Mouse (Mus musculus) C2C12 (cell line): Measurements from ENCODE around the gene Prss32. TPM values are rescaled to one million over a fixed set of nuclear protein-coding genes. Genes with fewer than 3 reads are reported as not detected.
A peak's percentile ranks its signal among the peaks of the same experiment; 100 is the strongest.

Experiments used
- H3K27me3 ChIP-seq: one replicate; pipeline ENCODE4 v1.6.1; 2011; ENCODE audit not compliant: control insufficient read depth, insufficient read depth, insufficient read length
- H3K36me3 ChIP-seq: one replicate; pipeline ENCODE4 v1.6.1; 2011; ENCODE audit not compliant: control insufficient read depth, insufficient read depth
- H3K4me3 ChIP-seq: one replicate; pipeline ENCODE4 v1.5.1; 2011; ENCODE audit warnings: mild to moderate bottlenecking, control low read depth; ENCODE audit not compliant: poor library complexity, insufficient read depth, severe bottlenecking
- H3K79me2 ChIP-seq: one replicate; pipeline ENCODE4 v1.6.1; 2011; ENCODE audit not compliant: control insufficient read depth, insufficient read depth
- H3K79me3 ChIP-seq: one replicate; pipeline ENCODE4 v1.6.1; 2011; ENCODE audit warnings: low read depth, control low read depth
- H3ac ChIP-seq: one replicate; pipeline ENCODE3; 2011; ENCODE audit warnings: low read depth; ENCODE audit not compliant: control insufficient read depth, insufficient read length
- CEBPB ChIP-seq: IDR thresholded peaks from one replicate; pipeline ENCODE4 v1.6.1; 2011; ENCODE audit warnings: low read depth, mild to moderate bottlenecking, control low read depth, moderate library complexity
- CTCF ChIP-seq: IDR thresholded peaks from one replicate; pipeline ENCODE4 v1.5.1; 2011; ENCODE audit not compliant: control insufficient read depth, insufficient read depth, insufficient read length
- FOSL1 ChIP-seq: IDR thresholded peaks from one replicate; pipeline ENCODE4 v1.8.0; 2011; ENCODE audit warnings: mild to moderate bottlenecking, low read length; ENCODE audit not compliant: poor library complexity, insufficient read depth, severe bottlenecking
- MAX ChIP-seq: IDR thresholded peaks from one replicate; pipeline ENCODE4 v1.6.1; 2011; ENCODE audit warnings: mild to moderate bottlenecking, control low read depth
- MYOD1 ChIP-seq: IDR thresholded peaks from one replicate; pipeline ENCODE4 v1.6.1; 2011; ENCODE audit warnings: low read depth; ENCODE audit not compliant: control insufficient read depth, insufficient read length
- MYOG ChIP-seq: IDR thresholded peaks from one replicate; pipeline ENCODE4 v1.6.1; 2011; ENCODE audit not compliant: control insufficient read depth, insufficient read length; ENCODE audit errors: extremely low read depth
- USF1 ChIP-seq: IDR thresholded peaks from one replicate; pipeline ENCODE4 v1.6.1; 2011; ENCODE audit warnings: low read depth, mild to moderate bottlenecking, control low read depth, moderate library complexity
- polyA plus RNA-seq: library from polyadenylated mRNA; unstranded; fragments of >200 nt; fragmentation: generic; extraction: Trizol; gene quantifications from one replicate; pipeline ENCODE4 v1.2.1, GENCODE M21; 2012; ENCODE audit warnings: missing spikeins

Prss32 gene
- polyA plus RNA-seq, 1 experiment, result 0.02 TPM

- TF ChIP-seq CTCF, result no peak
- TF ChIP-seq MYOD1, result no peak
- no peak for TF ChIP-seq MYOG
- TF ChIP-seq CEBPB, result no peak
- TF ChIP-seq MAX, result no peak
- TF ChIP-seq FOSL1, result no peak
- TF ChIP-seq USF1, result no peak
- Histone ChIP-seq H3K36me3 (peaks cover 38% of the 10 kb centered on the region), H3K79me2 (peaks cover 30% of the 10 kb centered on the region), H3ac (peak overlapping the region; percentile 98), H3K27me3 (no peaks in the 10 kb centered on the region), H3K4me3 (peak overlapping the region; percentile 87), H3K79me3 (peaks cover 14% of the 10 kb centered on the region)
Measured at GRCm38 (mm10) chr17:23828271-23829001, 15.2 kb upstream of the Prss32 start.

- peaks cover 31% of the 10 kb centered on the region for H3K36me3 ChIP-seq
- no peak for TF ChIP-seq MYOD1
- no peak for TF ChIP-seq CTCF
- TF ChIP-seq MYOG, result no peak
- TF ChIP-seq MAX, result no peak
- TF ChIP-seq USF1, result no peak
- TF ChIP-seq CEBPB, result no peak
- TF ChIP-seq FOSL1, result no peak
Measured at GRCm38 (mm10) chr17:23829064-23829619, 14.5 kb upstream of the Prss32 start, which contains the start of gene Elob. Elob (minus strand) TSS chr17:23829136.

GRCm38 (mm10) chr17:23831201-23831600 lies 12.5 kb upstream of the Prss32 start:
- Histone ChIP-seq H3K79me3 (peaks cover 14% of the 10 kb centered on the region), H3ac (no peak overlapping the region), H3K4me3 (no peak overlapping the region), H3K79me2 (peaks cover 26% of the 10 kb centered on the region), H3K36me3 (peaks cover 12% of the 10 kb centered on the region), H3K27me3 (peaks cover 14% of the 10 kb centered on the region)
- TF ChIP-seq MYOD1 (no peak), CTCF (no peak), MYOG (no peak), USF1 (no peak), MAX (no peak), FOSL1 (no peak), CEBPB (no peak)

More at GRCm38 (mm10) chr17:23829064-23829619, 14.5 kb upstream of the Prss32 start, which contains the start of gene Elob:
- Histone ChIP-seq H3K79me3 (peaks cover 14% of the 10 kb centered on the region), H3K27me3 (no peaks in the 10 kb centered on the region), H3ac (peak within 1 kb of the TSS; percentile 98), H3K79me2 (peaks cover 29% of the 10 kb centered on the region), H3K4me3 (peak within 1 kb of the TSS; percentile 87)

GRCm38 (mm10) chr17:23836006-23836575 lies 7.6 kb upstream of the Prss32 start, which contains the start of gene Prss33:
Prss33 (minus strand) TSS chr17:23836056.
- no peak within 1 kb of the TSS for H3K4me3 ChIP-seq
- TF ChIP-seq USF1 (no peak), MYOG (no peak), CEBPB (no peak), CTCF (no peak), MAX (no peak), MYOD1 (no peak), FOSL1 (no peak)
- H3K27me3 ChIP-seq, result peaks cover 25% of the 10 kb centered on the region
- H3K36me3 ChIP-seq, result no peaks in the 10 kb centered on the region
- no peaks in the 10 kb centered on the region for H3K79me3 ChIP-seq
- H3ac ChIP-seq, result no peak within 1 kb of the TSS
- H3K79me2 ChIP-seq, result no peaks in the 10 kb centered on the region

GRCm38 (mm10) chr17:23841145-23841544 lies 2.5 kb upstream of the Prss32 start:
- TF ChIP-seq MYOG (no peak), CTCF (no peak), USF1 (no peak), CEBPB (no peak), MYOD1 (no peak), MAX (no peak), FOSL1 (no peak)
- no peak overlapping the region for H3ac ChIP-seq

More at GRCm38 (mm10) chr17:23841145-23841544, 2.5 kb upstream of the Prss32 start:
- H3K79me3 ChIP-seq, result no peaks in the 10 kb centered on the region
- H3K4me3 ChIP-seq, result no peak overlapping the region
- H3K36me3 ChIP-seq, result no peaks in the 10 kb centered on the region
- no peaks in the 10 kb centered on the region for H3K79me2 ChIP-seq
- peaks cover 11% of the 10 kb centered on the region for H3K27me3 ChIP-seq
